Comparison of ENCODE assay signal across 11 mouse cellular contexts in the genomic region with DNA sequence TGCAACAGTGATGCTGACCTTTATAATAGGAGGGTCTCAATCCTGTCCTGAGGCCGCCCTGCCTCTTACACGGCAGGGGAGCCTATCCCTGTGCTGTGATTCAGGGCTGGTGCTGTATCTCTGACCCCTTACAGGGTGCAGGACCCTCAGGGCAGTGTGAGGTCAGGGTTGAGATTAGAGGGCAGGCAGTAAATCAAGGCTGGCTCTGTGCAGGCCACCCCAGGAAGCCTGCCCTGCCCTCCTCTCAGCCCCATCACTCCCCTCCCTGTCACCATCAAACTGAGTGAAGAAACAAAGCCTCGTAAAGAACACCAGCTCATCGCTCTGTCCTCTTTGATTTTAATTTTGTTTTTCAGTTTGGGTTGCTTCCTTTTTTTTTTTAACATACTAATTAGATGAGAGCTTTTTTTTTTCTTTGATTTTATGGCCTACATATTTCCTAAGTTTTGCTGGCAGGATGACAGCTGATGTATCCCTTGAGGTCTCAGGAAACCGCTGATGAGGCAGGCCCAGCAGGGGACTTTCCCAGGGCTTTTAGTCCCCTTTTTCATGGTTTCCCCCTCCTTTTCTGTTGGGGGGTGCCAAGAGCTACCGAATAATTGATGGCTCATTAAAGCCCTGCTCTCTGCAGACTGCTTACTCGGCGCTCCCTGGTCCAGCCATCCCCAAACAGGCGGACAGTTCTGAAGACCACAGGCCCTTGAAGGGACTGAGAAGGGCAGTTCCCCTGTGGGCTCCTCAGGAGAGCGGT. TPM values are rescaled to one million over a fixed set of nuclear protein-coding genes. Genes with fewer than 3 reads are reported as not detected.
DNase-seq lines count a peak whose midpoint lies in the region; ATAC-seq and TF ChIP-seq lines count a peak whose summit lies in the region.
"Had no signal": no experiment of that assay in that cellular context is flagged by ENCODE, and none has a peak within 500 bp of the region (broad histone marks: within the 10 kb centered on the region; RNA-seq: fewer than 3 reads in every experiment).

No protein-coding gene starts in this region.

- ATAC-seq in CD4-positive, CD25-positive, alpha-beta regulatory T cell, adult 4 months = peak; percentile 54
- no peak for ATAC-seq in hindbrain, postnatal 0 days
- ATAC-seq in midbrain, embryonic 11.5 days (ENCODE audit: low FRiP score) = peak; percentile 29; the same call in 1 of the 2 replicates
- no peak for ATAC-seq in intestine, embryonic 15.5 days

- H3K9ac ChIP-seq in hindbrain, postnatal 0 days (replicated peaks; ENCODE audit: low read length) = no peak overlapping the region
- no peak overlapping the region for H3K9ac ChIP-seq in midbrain, embryonic 11.5 days (ENCODE audit: low read length)
- H3K9ac ChIP-seq in intestine, embryonic 15.5 days = no peak overlapping the region
- H3K9ac ChIP-seq: liver, embryonic 14.5 days had no signal

- H3K9me3 ChIP-seq in hindbrain, postnatal 0 days (ENCODE audit: low read length) = no peaks in the 10 kb centered on the region
- no peaks in the 10 kb centered on the region for H3K9me3 ChIP-seq in midbrain, embryonic 11.5 days (ENCODE audit: control insufficient read depth, low read length)
- H3K9me3 ChIP-seq in intestine, embryonic 15.5 days = no peaks in the 10 kb centered on the region

- intact Hi-C loops in left cerebral cortex, postnatal 14 days (cut with DNase I) = no loop called here

- 34% methylated on average over 10 of the region's 10 CpGs for WGBS in hindbrain, postnatal 0 days
- WGBS in midbrain, embryonic 11.5 days = 32% methylated on average over 10 of the region's 10 CpGs
- WGBS in intestine, embryonic 15.5 days = 45% methylated on average over 10 of the region's 10 CpGs

- H3K27me3 ChIP-seq in hindbrain, postnatal 0 days (ENCODE audit: insufficient read depth, low read length) = no peaks in the 10 kb centered on the region
- no peaks in the 10 kb centered on the region for H3K27me3 ChIP-seq in midbrain, embryonic 11.5 days (ENCODE audit: control insufficient read depth, insufficient read depth, low read length)
- H3K27me3 ChIP-seq in intestine, embryonic 15.5 days (replicated peaks) = no peaks in the 10 kb centered on the region

- peak overlapping the region; percentile 41; the same call in 1 of the 2 replicates for H3K27ac ChIP-seq in hindbrain, postnatal 0 days
- H3K27ac ChIP-seq in midbrain, embryonic 11.5 days (ENCODE audit: low read depth, low read length) = 0 out of 2 replicates have a peak overlapping the region, but pooled peaks have one; percentile 8
- no peak overlapping the region for H3K27ac ChIP-seq in intestine, embryonic 15.5 days
- H3K27ac ChIP-seq: liver, embryonic 14.5 days had no signal

- peaks cover 12% of the 10 kb centered on the region; the same call in 1 of the 2 replicates for H3K36me3 ChIP-seq in hindbrain, postnatal 0 days (ENCODE audit: insufficient read depth, low read length)
- H3K36me3 ChIP-seq in midbrain, embryonic 11.5 days (ENCODE audit: control insufficient read depth, insufficient read depth, low read length) = peaks cover 2% of the 10 kb centered on the region; the same call in 1 of the 2 replicates
- no peaks in the 10 kb centered on the region for H3K36me3 ChIP-seq in intestine, embryonic 15.5 days

- H3K4me3 ChIP-seq in hindbrain, postnatal 0 days (ENCODE audit: low read length) = no peak overlapping the region
- no peak overlapping the region for H3K4me3 ChIP-seq in midbrain, embryonic 11.5 days (ENCODE audit: low read depth, low read length)
- H3K4me3 ChIP-seq in intestine, embryonic 15.5 days (replicated peaks) = no peak overlapping the region

- DNase-seq in embryo, embryonic 11.5 days (ENCODE audit: low read depth, low spot score) = peak; percentile 30
- peak; percentile 57 for DNase-seq in hindbrain, postnatal 0 days (ENCODE audit: low spot score)
- peak; percentile 82 for DNase-seq in midbrain, embryonic 11.5 days (ENCODE audit: low spot score, missing footprints)
- DNase-seq in thymus, postnatal 25 days = no peak
- DNase-seq in urinary bladder, postnatal 14 days (ENCODE audit: low spot score) = no peak
- no peak for DNase-seq in left cerebral cortex, postnatal 14 days (ENCODE audit: low spot score in 2 of 2)
- DNase-seq: adrenal gland, adult 8-10 months had no signal

- no peak for TF ChIP-seq CTCF in hindbrain, postnatal 0 days (IDR thresholded peaks at IDR 0.05; ENCODE audit: low read depth)

- H3K4me1 ChIP-seq in hindbrain, postnatal 0 days (ENCODE audit: insufficient read depth, low read length) = peaks cover 7% of the 10 kb centered on the region
- H3K4me1 ChIP-seq in midbrain, embryonic 11.5 days (ENCODE audit: control insufficient read depth, insufficient read depth, low read length) = peaks cover 25% of the 10 kb centered on the region; the same call in 1 of the 2 replicates
- peaks cover 11% of the 10 kb centered on the region; the same call in 1 of the 2 replicates for H3K4me1 ChIP-seq in intestine, embryonic 15.5 days (replicated peaks)

- H3K4me2 ChIP-seq in hindbrain, postnatal 0 days (ENCODE audit: low read depth, low read length) = no peak overlapping the region
- H3K4me2 ChIP-seq in midbrain, embryonic 11.5 days = no peak overlapping the region
- no peak overlapping the region for H3K4me2 ChIP-seq in intestine, embryonic 15.5 days (replicated peaks)

RNA-seq across cellular contexts. Expression of gene Vstm2l, which starts 27.0 kb away (rescaled TPM):
- not detected for polyA plus RNA-seq in CD4-positive, CD25-positive, alpha-beta regulatory T cell, adult 4 months (2017; shearing (Covaris generic))
- total RNA-seq in hindbrain, postnatal 0 days (2014; rRNA removed) = 318 and 326 TPM in 2 replicates
- 46.4 TPM in 2 replicates for polyA plus RNA-seq in hindbrain, postnatal 0 days (2015; fragmentation: Nextera tagmentation; extraction: Ambion mirVana)
- 3.4 and 3.5 TPM in 2 replicates for polyA plus RNA-seq in midbrain, embryonic 11.5 days (2014; fragmentation: Nextera tagmentation; extraction: Ambion mirVana)
- polyA plus RNA-seq in intestine, embryonic 15.5 days (2015; fragmentation: Nextera tagmentation; extraction: Ambion mirVana) = 0.68 and 0.72 TPM in 2 replicates
- 100 to 1,000 TPM; 259 to 272 TPM for total RNA-seq in left cerebral cortex, postnatal 14 days (2021)
- polyA plus RNA-seq: gonadal fat pad, adult 2 months had no signal

Comparison
In these comparisons a context has a peak if more than half of its experiments do, and no peak if none do; other contexts are left out.
1. ATAC-seq: peak in CD4-positive, CD25-positive, alpha-beta regulatory T cell, adult 4 months (single experiment) and midbrain, embryonic 11.5 days (single experiment); none in hindbrain, postnatal 0 days (single experiment) and intestine, embryonic 15.5 days (single experiment).
2. DNase-seq: peak in embryo, embryonic 11.5 days (single experiment), hindbrain, postnatal 0 days (single experiment) and midbrain, embryonic 11.5 days (single experiment); none in thymus, postnatal 25 days (single experiment), urinary bladder, postnatal 14 days (single experiment) and left cerebral cortex, postnatal 14 days (0 of 2).
3. RNA of gene Vstm2l, which starts 27.0 kb away (polyA plus RNA-seq): 46.4 TPM in hindbrain, postnatal 0 days; 3.4 to 3.5 TPM in midbrain, embryonic 11.5 days, 0.68 to 0.72 TPM in intestine, embryonic 15.5 days and not detected in CD4-positive, CD25-positive, alpha-beta regulatory T cell, adult 4 months; every median in the first group is over 10 times any median in the second.